Mouse (Mus musculus) stomach, embryonic 14.5 days (tissue): ENCODE measurements at regions not wholly inside any gene's neighbourhood (a gene's known extent, or its start where the extent isn't known, plus 50 kb on each side); places are given as distances from the start of the nearest gene placed in this dataset.

Experiments
- ATAC-seq: fragments of 200-750 bp; cut with Nextera tagmentation; 2 replicates; pipeline ENCODE4 v1.8.0; 2017; ENCODE audit warnings: low read depth, moderate TSS enrichment; ENCODE audit not compliant: insufficient number of reproducible peaks, insufficient read depth, low FRiP score
- H3K27ac ChIP-seq: fragments of 300-500 bp; sonication (generic); 2 replicates; pipeline ENCODE4 v1.5.1; 2014; ENCODE audit warnings: mild to moderate bottlenecking, low read length, moderate library complexity, mixed read lengths
- H3K27me3 ChIP-seq: fragments of 300-500 bp; sonication (generic); 2 replicates; pipeline ENCODE4 v1.6.1; 2014; ENCODE audit warnings: low read length, control low read depth, mixed read lengths; ENCODE audit not compliant: control insufficient read depth, insufficient read depth
- H3K36me3 ChIP-seq: fragments of 300-500 bp; sonication (generic); 2 replicates; pipeline ENCODE4 v1.6.1; 2014; ENCODE audit warnings: mild to moderate bottlenecking, control low read depth, low read length, moderate library complexity, mixed read lengths; ENCODE audit not compliant: control insufficient read depth, insufficient read depth
- H3K4me1 ChIP-seq: fragments of 300-500 bp; sonication (generic); 2 replicates; pipeline ENCODE4 v1.6.1; 2014; ENCODE audit warnings: low read length, control low read depth, mixed read lengths; ENCODE audit not compliant: control insufficient read depth, insufficient read depth
- H3K4me2 ChIP-seq: fragments of 300-500 bp; sonication (generic); replicated peaks from 2 replicates; pipeline ENCODE4 v1.6.1; 2014; ENCODE audit warnings: low read depth, low read length, control low read depth
- H3K4me3 ChIP-seq: fragments of 300-500 bp; sonication (generic); 2 replicates; pipeline ENCODE4 v1.5.1; 2014; ENCODE audit warnings: low read depth, low read length, control low read depth
- H3K9ac ChIP-seq: fragments of 300-500 bp; sonication (generic); replicated peaks from 2 replicates; pipeline ENCODE4 v1.6.1; 2014; ENCODE audit warnings: low read depth, mild to moderate bottlenecking, control low read depth, low read length, moderate library complexity, mixed read lengths
- H3K9me3 ChIP-seq: fragments of 300-500 bp; sonication (generic); 2 replicates; pipeline ENCODE4 v1.6.1; 2016; ENCODE audit warnings: low read depth, low read length, control low read depth; ENCODE audit not compliant: control insufficient read depth
- WGBS: fragments of 180-500 bp; shearing (Covaris S2); extraction: QIAGEN DNeasy Blood & Tissue Kit; methylation state at CpG from one replicate; pipeline ENCODE4 v1.1.7; 2014; 5-methylcytosine and 5-hydroxymethylcytosine counted together

GRCm38 (mm10) chr9:82709411-82709983 is 119.8 kb upstream of the Irak1bp1 start:
- H3K36me3 ChIP-seq = no peaks in the 10 kb centered on the region
- WGBS = 74% methylated on average over 2 of the region's 2 CpGs
- ATAC-seq = no peak
- H3K4me1 ChIP-seq = no peaks in the 10 kb centered on the region
- H3K4me2 ChIP-seq = no peak overlapping the region
- no peak overlapping the region for H3K4me3 ChIP-seq
- no peaks in the 10 kb centered on the region for H3K9me3 ChIP-seq
- no peak overlapping the region for H3K9ac ChIP-seq
- H3K27me3 ChIP-seq = no peaks in the 10 kb centered on the region
- H3K27ac ChIP-seq = no peak overlapping the region

- Histone ChIP-seq H3K4me1 (no peaks in the 10 kb centered on the region), H3K9ac (no peak overlapping the region), H3K4me3 (no peak overlapping the region), H3K36me3 (no peaks in the 10 kb centered on the region), H3K9me3 (no peaks in the 10 kb centered on the region), H3K4me2 (no peak overlapping the region), H3K27me3 (no peaks in the 10 kb centered on the region), H3K27ac (no peak overlapping the region)
- 79% methylated on average over 12 of the region's 12 CpGs for WGBS
- no peak for ATAC-seq
Measured at GRCm38 (mm10) chr9:82709991-82710593, 119.2 kb upstream of the Irak1bp1 start.

GRCm38 (mm10) chr9:82710945-82711516 is 118.3 kb upstream of the Irak1bp1 start:
- Histone ChIP-seq H3K4me3 (no peak overlapping the region), H3K9me3 (no peaks in the 10 kb centered on the region), H3K4me2 (no peak overlapping the region), H3K27me3 (no peaks in the 10 kb centered on the region), H3K27ac (no peak overlapping the region), H3K9ac (no peak overlapping the region), H3K4me1 (no peaks in the 10 kb centered on the region), H3K36me3 (no peaks in the 10 kb centered on the region)
- 59% methylated on average over 6 of the region's 6 CpGs for WGBS
- no peak for ATAC-seq

- Histone ChIP-seq H3K4me3 (no peak overlapping the region), H3K4me1 (no peaks in the 10 kb centered on the region), H3K9ac (no peak overlapping the region), H3K36me3 (no peaks in the 10 kb centered on the region), H3K9me3 (no peaks in the 10 kb centered on the region), H3K4me2 (no peak overlapping the region), H3K27me3 (no peaks in the 10 kb centered on the region), H3K27ac (no peak overlapping the region)
- ATAC-seq = peak; percentile 58; the same call in 1 of the 2 replicates
- WGBS = 58% methylated on average over 3 of the region's 3 CpGs
Measured at GRCm38 (mm10) chr9:82712769-82713733, 116.3 kb upstream of the Irak1bp1 start.

GRCm38 (mm10) chr9:82728652-82729051 is 100.7 kb upstream of the Irak1bp1 start:
- Histone ChIP-seq H3K9me3 (no peaks in the 10 kb centered on the region), H3K36me3 (no peaks in the 10 kb centered on the region), H3K27me3 (no peaks in the 10 kb centered on the region), H3K4me3 (no peak overlapping the region), H3K4me1 (no peaks in the 10 kb centered on the region), H3K27ac (no peak overlapping the region), H3K9ac (no peak overlapping the region), H3K4me2 (no peak overlapping the region)
- WGBS = 57% methylated on average over 3 of the region's 3 CpGs
- ATAC-seq = no peak

- WGBS = 63% methylated on average over 4 of the region's 4 CpGs
- Histone ChIP-seq H3K9ac (no peak overlapping the region), H3K4me3 (no peak overlapping the region), H3K27ac (no peak overlapping the region), H3K27me3 (no peaks in the 10 kb centered on the region), H3K36me3 (no peaks in the 10 kb centered on the region), H3K4me1 (no peaks in the 10 kb centered on the region), H3K9me3 (no peaks in the 10 kb centered on the region), H3K4me2 (no peak overlapping the region)
- no peak for ATAC-seq
Measured at GRCm38 (mm10) chr9:82729646-82730045, 99.7 kb upstream of the Irak1bp1 start.

- ATAC-seq = no peak
- Histone ChIP-seq H3K9ac (no peak overlapping the region), H3K36me3 (no peaks in the 10 kb centered on the region), H3K4me2 (no peak overlapping the region), H3K9me3 (no peaks in the 10 kb centered on the region), H3K4me3 (no peak overlapping the region), H3K27me3 (no peaks in the 10 kb centered on the region), H3K4me1 (no peaks in the 10 kb centered on the region), H3K27ac (no peak overlapping the region)
- WGBS = 81% methylated on average over 3 of the region's 3 CpGs
Measured at GRCm38 (mm10) chr9:82733024-82733585, 96.2 kb upstream of the Irak1bp1 start.

GRCm38 (mm10) chr9:82734959-82735358 is 94.4 kb upstream of the Irak1bp1 start:
- no peak for ATAC-seq
- Histone ChIP-seq H3K4me2 (no peak overlapping the region), H3K4me1 (no peaks in the 10 kb centered on the region), H3K9ac (no peak overlapping the region), H3K36me3 (no peaks in the 10 kb centered on the region), H3K27ac (no peak overlapping the region), H3K27me3 (no peaks in the 10 kb centered on the region), H3K4me3 (no peak overlapping the region), H3K9me3 (no peaks in the 10 kb centered on the region)
- 76% methylated on average over 2 of the region's 2 CpGs for WGBS
